Mouse (Mus musculus) T-helper 1 cell (primary cell): ENCODE data around the gene Grin2c.

Source experiments
- in situ Hi-C: fragments of 300-600 bp; cut with MboI, MseI; formaldehyde crosslinking; loops from one replicate; pipeline ENCODE4 v1.15.1; 2025; ENCODE audit warnings: high pct_unique_total_duplicates

Gene Grin2c

GRCm38 (mm10) chr11:115267061-115267883 is at the start of gene Grin2c:
Gene Grin2c (minus strand): TSS chr11:115267243.
- in situ Hi-C loops: no loop called here

DNA sequence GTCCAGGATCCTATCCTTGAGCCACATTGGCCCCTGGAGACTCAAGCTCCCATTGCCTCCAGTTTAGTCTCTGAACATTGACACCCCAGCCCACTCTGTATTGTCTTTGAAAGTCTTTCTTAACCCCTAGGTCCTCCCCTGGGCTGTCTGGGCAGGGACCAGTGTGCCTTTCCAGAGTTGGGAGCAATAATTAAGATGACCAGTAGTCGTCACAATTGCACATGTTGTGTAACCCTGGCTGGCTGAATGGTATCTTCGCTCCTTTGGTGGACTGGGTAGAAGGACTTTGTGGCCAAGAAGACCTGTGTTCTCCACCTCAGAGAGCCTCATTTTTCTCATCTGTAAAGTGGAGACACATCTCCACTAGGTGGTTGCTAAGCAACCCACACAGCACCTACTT is 47.2 kb upstream of the Grin2c start:
- in situ Hi-C loops: no loop called here

- in situ Hi-C loops: no loop called here
Measured at GRCm38 (mm10) chr11:115308781-115309180, 41.7 kb upstream of the Grin2c start.

GRCm38 (mm10) chr11:115306863-115307262 is 39.8 kb upstream of the Grin2c start, which contains the start of gene Otop2:
Gene Otop2 (plus strand): TSS chr11:115307163.
- in situ Hi-C loops: no loop called here

DNA sequence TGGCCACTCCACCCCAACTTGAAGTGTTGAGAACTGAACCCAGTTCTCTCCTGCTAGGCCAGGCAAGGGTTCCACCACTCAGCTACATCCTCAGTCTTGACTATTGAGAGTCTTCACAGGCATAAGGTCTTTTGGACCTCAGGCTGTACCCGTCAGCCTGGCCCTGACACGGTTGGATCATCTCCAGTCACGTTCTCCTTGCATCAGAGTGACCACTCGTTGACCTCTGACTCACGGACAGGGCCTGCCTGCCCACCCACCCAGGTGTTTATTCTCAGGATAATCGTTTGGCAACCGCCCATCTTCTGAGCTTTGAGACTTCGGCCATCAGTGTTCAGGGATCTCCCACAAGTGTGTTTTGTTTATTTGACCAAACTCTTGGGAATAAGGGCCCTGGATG is 36.1 kb upstream of the Grin2c start:
- in situ Hi-C loops: no loop called here

GRCm38 (mm10) chr11:115301351-115301750 is 34.3 kb upstream of the Grin2c start:
- in situ Hi-C loops: no loop called here

DNA sequence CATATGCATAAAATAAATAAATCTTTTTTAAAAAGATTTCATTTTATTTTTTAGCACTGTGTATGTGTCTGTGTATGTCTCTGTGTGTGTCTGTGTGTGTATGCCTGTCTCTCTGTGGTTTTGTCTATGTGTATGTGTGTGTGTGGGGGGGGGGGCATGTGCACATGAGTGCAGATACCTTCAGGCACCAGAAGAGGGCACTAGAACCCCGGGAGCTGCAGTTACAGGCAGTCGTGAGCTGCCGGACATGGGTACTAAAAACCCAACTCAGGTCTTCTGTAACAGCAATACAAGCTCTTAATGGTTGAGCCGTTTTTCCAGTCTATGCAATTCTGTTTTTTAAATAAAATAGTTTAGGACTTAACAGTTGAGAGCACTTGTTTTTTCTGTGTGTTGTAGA is 33.7 kb upstream of the Grin2c start:
- in situ Hi-C loops: no loop called here

DNA sequence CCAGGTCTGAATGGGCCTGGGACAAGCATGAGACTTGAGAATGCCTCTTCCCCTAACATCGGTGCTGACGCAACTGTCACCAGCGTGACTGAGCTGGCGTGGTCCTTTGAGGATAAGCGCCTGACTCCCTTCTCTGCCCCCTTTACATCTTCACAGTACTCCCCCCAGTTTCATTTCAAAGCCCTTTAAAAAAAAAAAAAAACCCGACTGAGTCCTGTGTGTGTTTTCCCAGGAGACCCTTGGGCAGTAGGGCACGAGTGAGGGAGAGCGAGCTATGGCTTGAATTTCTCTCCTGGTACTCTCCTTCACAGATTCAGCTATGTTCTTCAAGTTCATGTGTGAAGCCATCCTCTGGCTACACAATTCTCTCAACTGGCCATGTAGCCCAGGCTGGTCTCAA is 31.1 kb upstream of the Grin2c start:
- in situ Hi-C loops: no loop called here

DNA sequence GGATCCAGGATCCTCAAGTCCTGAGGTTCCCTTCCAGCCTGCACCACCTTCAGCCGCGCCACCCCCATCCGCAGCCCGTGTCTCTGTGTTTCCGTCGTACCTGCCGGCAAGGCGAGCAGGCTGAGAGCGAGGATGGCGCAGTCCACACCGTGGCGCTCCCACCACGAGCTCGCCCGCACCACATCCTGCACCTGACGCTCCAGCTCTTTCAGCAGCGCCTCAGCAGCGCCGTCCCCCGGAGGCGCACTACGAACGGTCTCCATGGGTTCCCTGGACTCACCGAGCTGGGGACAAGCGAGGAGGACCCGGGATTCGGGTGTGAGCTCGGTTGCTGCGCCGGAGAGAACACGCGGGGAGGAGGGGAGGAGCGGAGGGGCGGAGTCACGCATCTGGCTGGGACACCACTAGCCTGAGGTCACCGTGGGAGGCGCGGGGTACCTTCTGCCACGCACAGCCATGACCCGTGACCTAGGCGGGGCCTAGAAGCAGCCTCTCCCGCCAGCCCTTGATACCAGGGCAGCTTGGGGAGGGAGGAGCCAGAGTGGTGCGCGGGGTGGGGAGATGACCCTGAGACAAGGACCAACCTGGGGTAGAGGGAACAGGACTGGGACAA is 30.3 kb upstream of the Grin2c start, which contains the start of gene Fads6:
TSS of gene Fads6 (minus strand) at position 450 of the 613 bp plus-strand sequence.
- in situ Hi-C loops: no loop called here

DNA sequence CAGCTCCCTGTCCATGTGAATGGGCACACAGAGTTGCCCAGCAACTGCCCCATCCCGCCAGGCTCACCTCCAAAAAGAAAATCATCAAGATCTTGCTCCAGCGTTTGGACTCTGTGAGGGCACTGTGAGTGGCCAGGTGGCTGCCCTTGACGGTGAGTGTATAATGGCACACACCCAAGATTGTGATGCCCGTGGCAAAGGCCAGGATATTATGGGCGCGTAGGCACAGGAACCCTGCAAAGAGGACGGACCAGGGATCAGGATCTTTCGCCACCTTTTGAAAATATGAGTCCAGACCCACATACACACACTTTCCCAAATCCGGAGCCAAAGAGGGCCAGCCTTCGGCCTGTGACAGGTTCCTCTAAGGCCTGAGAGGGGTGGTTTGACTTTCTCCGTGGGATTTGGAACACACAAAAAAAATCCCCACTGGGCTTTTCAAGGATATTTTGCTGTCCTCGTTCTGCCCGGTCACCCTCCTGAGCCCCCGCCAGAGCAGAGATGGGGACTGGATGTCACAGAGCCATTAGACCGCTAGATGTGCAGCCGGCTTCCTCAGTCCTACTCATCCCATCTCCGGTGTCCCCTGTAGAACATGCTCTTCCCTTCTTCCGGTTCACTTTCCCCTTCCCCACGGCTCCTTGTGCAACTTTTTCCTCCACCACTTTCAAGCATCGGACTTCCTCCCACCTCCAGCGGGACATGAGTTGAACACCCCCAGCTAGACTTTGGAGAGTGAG is 29.6 kb upstream of the Grin2c start:
- in situ Hi-C loops: no loop called here

DNA sequence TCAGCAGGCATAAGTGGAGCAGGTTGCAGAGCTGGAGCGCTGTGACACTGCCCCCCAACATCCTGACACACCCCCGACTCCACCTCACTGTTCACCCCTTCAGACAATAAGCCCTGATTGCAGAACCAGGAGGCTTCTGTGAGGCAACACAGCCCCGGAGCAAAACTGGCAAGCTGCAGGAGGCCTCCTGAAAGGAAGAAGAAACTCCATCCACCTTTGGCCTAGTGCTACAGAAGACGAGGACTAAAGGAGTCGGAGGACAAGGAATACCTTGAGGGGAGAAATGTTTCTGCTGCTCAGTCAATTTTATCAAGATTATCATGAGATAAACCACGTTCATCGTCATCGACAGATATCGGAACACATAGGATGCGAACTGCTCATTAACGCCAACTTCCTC is 28.9 kb upstream of the Grin2c start:
- in situ Hi-C loops: no loop called here

DNA sequence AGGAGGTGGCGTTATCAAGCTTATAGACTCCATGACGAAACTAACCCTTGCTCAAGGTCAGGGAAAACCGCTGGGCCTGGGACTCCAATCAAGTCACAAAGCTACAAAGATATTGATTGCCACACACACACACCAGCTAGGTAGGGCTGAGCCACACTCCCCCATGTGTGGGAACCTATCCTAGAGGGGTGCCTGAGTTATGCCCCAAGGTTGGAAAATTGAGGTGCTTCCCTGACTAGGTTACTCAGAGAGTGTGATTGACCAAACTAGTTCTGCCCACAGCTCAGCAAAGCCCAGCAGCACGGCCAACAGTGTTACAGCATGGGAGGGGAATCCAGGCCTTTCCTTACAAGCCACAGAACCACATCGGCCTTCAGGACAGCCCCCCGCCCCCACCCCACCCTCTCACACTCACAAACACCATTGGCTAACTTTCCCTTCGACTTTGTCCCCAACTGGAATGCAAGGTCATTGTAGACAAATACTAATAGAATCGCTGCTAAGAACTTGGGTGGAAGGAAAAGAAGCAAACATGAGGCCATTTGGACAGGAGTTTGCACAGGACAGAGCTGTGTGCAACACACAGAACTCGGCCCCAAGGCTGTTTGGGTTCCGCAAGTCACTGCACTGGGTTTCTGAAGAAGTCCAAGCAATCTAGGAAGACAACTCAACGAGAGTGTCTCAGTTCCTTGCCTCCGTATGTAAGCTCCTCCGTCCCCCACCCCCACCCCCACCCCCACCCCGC is 25.8 kb upstream of the Grin2c start:
- in situ Hi-C loops: no loop called here

GRCm38 (mm10) chr11:115291503-115291902 is 24.5 kb upstream of the Grin2c start:
- in situ Hi-C loops: no loop called here

DNA sequence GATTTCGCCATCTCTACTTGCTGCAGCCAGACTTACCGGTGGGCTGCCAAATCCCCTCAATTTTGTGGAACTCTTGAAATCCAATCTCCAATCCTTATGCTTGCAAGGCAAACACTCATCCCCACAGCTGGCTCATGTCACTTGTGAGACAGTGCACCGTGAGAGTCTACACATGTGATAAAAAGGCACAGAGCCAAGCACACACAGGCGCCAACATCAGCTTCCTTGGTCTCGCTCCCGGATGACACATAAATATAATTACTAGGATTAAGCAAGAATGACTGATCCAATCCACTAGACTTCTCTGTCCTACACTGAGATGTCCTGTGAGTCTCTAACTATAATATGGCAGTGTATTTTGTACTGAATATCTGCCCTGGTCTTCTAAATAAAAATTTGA is 23.9 kb upstream of the Grin2c start:
- in situ Hi-C loops: no loop called here

DNA sequence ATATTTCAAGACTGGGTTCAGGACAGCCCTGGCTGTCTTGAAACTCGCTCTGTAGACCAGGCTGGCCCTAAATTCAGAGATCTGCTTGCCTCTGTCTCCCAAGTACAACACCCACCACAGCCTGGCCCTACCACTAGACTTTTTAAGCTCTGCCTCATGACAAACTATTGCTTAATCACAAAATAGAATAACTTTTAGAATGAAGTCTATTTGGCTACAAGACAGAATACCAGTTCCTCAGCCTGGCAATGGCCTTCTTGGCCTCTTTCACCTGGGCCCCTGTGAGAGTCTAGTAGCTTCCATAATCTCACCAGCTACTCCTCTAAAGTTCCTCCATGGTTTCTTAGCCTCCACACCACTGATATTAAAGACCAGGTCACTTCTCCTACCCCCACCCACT is 23.3 kb upstream of the Grin2c start:
- in situ Hi-C loops: no loop called here

DNA sequence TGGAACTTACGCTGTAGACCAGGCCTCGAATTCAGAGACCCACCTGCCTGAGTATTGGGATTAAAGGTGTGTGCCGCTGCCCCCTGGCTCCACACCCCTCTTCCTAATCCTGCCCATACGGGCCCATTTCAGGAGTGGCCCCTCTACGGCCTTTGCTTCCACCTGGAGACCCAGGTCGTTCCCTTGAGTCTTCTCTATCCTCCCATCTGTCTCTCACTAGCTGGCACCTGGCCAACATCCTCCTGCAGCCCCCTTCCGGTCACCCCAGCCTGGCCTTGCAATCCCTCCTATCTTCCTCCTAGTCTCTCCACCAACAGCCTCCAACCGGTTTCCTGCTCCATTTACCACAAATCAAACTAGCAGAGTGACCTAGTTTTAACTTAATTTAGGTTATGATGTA is 22.8 kb upstream of the Grin2c start:
- in situ Hi-C loops: no loop called here

- in situ Hi-C loops: no loop called here
Measured at GRCm38 (mm10) chr11:115288305-115288704, 21.3 kb upstream of the Grin2c start.

GRCm38 (mm10) chr11:115287386-115287785 is 20.3 kb upstream of the Grin2c start:
- in situ Hi-C loops: no loop called here

- in situ Hi-C loops: no loop called here
Measured at GRCm38 (mm10) chr11:115286201-115286993, 19.4 kb upstream of the Grin2c start.

DNA sequence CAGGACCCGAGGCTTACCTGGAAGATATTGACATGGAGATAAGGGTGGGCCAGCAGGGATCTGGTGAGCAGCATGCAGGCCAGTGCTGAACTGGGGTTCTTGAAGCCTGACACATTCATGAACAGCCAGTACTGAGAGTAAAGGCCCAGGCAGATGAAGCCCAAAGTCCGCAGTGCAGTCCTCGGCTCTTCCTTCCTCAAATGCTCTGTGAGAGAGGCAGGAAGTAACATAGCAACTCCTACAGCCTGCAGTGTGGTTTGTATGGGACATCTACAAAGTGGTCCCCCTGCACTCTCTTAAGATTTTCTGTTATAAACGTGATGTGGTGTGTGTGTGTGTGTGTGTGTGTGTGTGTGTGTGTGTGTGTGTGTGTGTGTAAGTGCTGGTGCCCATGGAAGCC is 18.2 kb upstream of the Grin2c start:
- in situ Hi-C loops: no loop called here
